Mouse (Mus musculus): Measurements from ENCODE around the gene Lmntd1.

Lmntd1 gene

DNA sequence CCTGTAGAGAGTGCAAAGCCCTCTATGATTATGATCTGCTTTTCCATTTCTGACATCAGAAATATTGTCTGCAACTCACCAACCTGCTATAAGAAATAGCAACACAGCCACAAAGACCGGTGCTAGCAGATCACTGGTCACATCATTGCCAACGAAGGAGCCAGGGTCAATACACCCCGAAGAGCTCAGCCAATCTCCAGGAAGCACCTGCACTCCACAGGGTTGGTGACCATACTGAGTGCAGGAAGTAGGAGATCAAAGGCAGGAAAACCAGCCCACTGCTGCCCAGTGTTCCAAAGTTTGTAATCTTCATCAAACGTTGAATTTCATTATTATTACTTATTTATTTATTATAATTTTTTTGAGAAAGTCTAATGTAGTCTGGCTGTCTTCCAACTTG is 9.5 kb downstream of the Lmntd1 start:
- DNase-seq (ENCODE audit: low read depth, low spot score) = no peak

DNA sequence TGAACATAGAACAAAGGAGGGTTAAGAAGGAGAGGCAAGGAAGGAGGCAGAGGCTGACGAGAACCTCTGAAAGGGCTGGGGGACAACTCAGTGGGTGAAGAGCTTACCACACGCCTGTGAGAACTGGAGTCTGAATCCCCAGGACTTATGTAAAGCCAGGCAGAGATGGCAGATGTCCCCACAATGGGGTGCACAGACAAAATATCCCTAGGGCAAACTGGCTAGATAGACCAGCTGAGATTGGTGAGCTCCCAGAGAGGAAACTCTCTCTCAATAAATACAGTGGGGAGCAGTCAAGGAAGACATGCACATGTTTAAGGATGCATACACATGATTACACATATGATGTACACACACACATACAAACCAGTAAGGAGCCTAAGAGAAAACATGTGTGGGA is 10.0 kb downstream of the Lmntd1 start:
- no peak for DNase-seq (ENCODE audit: low read depth, low spot score)

DNA sequence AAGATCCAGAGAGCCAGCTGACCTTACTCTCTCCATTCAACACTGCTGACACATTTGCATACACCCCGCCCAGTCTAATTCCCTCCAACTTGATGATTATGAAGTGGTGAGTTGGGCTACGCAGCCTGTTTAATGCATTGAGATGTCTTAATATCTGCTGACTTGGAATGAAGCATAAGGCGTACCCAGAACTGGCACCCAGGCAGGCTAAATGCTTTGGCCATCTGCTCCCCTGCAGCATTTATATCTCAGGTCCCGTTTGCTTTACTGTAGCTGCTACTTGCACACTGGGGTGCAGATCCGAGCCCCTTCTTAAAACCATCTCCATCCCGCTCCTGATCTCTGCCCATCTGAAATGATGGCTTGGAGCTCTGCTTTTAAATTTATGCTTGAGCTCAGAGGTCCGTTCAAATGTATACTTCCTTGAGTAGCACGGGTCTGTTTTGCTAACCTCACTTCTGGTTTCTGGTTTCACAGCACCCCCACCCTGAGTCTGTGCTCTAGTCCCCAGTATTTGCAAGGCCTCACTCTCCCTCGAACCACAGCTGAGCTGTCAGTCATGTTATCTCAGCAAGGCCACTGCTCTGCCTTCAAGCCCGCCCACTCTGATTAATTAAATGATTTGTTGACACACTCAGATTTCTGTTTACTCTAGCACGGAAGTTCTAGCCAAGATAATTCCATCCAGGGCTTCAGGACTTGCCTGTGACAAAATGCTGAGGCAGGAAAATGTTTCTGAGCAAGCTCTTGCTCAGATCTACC is 15.1 kb downstream of the Lmntd1 start:
- DNase-seq (ENCODE audit: low read depth, low spot score) = peak; percentile 5

DNA sequence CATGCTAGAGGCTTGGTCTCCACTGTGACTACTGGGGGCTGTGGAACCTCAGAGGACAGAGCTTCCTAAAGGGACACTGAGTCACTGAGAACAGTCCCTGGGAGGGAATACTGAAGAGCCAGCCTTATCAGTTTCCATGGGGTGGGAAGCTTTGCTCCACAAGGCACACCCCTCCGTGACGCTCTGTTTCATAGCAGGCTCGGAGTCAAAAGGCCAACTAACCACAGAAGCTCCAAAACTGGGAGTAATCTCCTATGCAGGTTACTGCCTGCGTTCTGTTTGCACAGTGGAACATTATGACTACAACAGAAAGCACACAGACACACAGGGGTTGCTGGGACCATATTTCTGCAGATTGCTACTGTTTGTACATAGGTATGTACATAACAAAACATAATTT is 18.2 kb downstream of the Lmntd1 start:
- no peak for DNase-seq (ENCODE audit: low read depth, low spot score)

DNA sequence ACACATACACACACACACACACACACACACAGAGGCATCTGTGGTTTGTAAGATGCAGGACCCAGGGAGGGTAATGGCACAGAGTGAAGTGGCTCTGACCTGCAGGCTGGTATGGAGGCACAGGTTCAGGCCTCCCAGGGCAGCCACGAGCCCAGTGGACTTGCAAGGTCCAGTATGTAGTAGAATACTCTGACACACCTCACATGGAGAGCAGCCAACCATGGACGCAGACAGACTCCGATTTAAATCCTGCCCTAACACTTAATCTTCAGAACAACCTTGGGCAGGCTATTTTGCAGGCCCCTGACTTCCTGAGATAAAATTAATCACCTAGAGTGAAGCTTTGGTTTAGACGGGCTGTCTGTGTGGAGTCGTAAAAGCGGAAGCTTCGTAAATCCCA is 20.1 kb downstream of the Lmntd1 start:
- DNase-seq (ENCODE audit: low read depth, low spot score) = no peak

DNA sequence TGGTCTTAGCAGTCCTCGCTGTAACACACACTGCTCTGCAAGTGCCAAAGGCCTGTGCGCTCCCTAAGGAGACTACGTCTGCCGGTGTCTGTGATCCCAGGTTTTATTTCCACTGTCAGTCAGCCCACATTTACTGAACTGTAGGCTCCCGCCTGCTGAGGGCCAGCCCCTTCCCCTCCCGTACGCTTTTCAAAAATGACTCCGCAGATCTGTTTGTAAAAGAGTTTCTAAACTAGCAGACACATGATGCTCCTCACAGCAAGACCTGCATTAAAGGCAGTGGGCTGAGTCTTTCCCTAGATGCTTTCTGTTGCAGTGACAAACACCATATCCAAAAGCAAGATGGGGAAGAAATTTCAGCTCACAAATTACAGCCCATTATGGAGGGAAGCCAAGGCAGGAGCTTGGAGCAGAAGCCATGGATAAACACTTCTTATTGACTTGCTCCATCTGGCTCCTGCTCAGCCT is 21.6 kb downstream of the Lmntd1 start:
- no peak for DNase-seq (ENCODE audit: low read depth, low spot score)

DNA sequence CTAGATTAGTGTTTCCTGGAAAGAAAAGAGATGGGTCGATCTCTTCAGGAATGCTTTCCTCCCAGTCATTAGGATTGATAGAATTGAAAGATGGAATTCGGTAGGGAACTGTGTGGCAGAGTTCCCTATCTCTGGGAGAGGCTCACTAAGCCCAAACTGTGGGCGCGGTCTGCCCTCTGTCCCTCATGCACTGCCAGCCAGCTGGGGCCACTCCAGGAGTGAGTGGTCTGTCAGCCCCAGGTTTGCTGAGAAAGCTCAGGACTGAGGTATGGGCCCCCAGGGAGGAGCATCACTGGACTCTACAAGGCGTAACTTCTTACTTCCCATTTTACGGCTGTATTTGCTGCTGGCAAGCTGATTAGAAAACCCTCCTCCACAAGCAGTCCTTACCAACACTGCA is 22.1 kb downstream of the Lmntd1 start:
- DNase-seq (ENCODE audit: low read depth, low spot score) = no peak

DNA sequence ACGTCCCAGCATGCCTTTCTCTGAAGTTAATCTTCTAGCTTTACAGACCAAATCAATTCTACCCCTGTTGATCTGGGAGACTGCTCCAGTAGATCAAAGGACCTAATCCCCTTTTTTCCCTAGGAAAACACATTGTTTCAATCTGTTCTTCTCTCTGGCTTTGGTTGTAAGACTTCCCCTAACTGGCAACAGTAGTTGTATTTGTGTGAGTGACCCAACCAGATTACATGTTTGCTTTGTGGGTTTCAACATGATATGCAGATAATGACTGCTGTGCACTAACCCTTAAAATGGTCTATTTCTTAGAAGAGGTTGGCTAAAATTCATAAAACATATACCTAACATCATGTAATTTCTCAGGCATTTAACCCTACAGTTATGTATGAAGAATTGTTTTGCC is 22.5 kb downstream of the Lmntd1 start:
- no peak for DNase-seq (ENCODE audit: low read depth, low spot score)

DNA sequence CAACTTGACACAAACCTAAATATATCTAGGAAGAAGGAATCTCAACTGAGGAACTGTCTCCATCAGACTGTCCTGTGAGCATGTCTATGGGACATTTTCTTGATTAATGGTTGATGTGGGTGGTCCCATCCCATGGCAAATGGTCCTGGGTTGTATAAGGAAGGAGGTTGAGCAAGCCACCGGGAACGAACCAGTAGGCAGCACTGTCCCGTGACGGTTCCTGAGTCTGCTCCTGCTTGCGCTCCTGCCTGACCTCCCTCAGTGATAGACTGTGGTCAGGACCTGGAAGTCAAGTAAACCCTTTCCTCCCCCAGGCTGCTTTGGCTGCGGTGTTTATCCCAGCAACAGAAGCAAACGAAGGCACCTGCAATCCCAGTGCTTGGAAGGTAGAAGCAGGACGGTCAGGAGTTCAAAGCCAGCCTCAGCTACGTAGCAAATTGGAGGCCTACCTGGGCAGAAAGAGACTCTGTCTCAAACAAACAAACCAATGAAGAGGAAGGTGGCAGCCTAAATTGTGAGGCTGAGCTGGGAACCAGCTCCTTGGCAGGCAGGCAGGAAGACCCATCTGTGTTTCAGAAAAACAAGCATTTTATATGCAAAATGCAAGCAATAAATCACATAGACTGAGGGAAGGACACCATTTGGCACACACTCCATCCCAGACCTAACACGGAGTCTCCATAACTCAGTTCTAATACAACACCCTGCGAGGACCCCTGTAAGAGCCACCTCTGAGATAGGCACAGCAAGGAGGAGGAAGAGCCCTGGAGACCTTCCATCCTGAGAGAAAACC is 23.4 kb downstream of the Lmntd1 start:
- DNase-seq (ENCODE audit: low read depth, low spot score) = no peak

DNA sequence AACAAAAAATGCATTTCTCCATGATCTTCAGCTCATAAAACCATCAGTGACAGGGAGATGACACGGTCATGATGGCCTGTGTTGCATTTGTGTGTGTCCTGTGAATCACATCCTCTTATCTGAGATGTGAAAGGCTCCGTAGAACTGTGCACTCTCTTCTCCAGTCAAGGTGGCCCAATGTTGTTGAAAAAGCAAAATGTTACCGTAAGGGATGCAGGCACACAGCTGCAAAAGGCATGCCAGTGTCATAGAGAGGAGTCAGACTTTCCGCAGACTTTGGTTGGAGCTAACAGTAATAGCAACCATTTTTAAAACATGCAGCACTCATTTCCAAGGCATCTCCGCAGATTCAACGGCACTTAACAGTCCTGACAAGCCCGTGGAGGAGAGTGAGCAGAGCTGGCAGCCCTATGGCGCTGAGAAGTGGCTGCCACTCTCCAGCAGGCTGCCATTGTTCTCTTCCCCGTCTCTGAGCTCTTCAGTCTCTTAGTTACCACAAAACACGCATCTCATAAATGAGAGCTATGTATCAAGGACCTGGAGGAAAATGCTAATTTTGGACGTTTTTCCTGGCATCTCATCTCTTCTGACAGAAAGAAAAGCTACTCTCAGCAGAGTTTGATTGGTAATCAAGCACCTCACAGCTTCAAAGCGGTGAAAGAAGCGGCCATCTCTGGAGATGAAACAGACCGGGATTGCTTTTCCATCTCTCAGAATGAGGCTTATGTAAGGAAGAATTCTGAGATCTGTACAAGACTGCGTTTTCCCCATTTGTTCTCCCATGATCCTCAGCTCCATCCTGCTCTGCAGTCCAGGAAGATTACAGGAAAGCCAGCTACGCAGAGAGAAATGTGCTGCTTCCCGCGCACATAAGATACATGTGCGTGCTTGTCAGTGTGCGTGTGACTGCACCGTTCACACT is 28.8 kb downstream of the Lmntd1 start:
- DNase-seq (ENCODE audit: low read depth, low spot score) = no peak

DNA sequence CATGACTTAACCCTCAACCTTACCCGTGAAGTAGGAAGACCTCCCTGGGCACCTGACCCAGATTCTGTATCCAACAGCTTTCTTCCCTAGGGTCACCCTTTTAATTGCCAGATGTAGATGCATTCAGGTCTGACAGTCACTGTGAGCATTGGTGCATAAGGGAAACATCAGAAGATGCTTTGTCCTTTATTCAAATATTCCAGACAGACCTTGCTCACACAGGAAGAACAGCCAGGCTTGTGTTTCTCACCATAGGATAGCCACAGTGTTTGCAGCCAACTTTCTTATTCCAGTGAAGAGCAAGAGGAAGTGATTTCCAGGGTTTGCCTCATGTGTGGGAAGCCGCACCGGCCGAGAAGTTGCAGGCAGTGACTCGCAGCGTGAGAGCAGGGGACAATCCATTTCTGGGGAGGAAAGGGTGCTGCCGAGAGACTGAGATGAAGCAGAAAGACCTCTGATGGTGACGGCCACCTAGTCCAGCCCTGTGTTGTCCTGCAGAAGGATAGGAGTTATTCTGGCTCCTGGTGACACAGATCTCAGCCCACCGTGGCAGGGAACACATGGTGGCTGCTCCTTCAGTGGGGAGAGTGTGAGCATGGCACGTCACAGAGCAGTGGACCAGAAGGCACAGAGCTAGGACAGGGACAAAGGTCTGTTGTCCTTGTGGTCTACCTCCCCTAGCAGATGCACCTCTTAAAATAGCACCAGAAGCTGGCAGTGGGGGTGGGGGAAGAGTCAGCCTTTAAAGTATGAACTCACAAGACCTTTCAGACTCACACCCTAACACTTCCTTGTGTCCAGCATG is 32.6 kb downstream of the Lmntd1 start:
- DNase-seq (ENCODE audit: low read depth, low spot score) = no peak

DNA sequence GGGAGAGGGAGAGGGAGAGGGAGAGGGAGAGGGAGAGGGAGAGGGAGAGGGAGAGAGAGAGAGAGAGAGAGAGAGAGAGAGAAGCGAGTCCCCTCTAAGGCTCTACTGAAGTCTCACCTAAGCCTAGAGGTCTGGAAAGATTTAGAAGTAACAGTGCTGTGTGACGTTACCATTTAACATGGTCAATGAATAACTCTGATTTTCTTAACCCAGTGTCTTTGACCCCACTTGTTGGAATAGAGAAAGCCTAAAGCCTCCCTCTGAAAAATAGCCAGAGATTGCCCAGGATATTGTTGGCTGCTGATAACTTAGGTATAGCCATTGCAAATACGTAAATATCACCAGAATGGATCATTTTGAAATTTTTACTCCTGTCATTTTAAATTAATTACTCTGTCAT is 34.4 kb downstream of the Lmntd1 start:
- no peak for DNase-seq (ENCODE audit: low read depth, low spot score)

DNA sequence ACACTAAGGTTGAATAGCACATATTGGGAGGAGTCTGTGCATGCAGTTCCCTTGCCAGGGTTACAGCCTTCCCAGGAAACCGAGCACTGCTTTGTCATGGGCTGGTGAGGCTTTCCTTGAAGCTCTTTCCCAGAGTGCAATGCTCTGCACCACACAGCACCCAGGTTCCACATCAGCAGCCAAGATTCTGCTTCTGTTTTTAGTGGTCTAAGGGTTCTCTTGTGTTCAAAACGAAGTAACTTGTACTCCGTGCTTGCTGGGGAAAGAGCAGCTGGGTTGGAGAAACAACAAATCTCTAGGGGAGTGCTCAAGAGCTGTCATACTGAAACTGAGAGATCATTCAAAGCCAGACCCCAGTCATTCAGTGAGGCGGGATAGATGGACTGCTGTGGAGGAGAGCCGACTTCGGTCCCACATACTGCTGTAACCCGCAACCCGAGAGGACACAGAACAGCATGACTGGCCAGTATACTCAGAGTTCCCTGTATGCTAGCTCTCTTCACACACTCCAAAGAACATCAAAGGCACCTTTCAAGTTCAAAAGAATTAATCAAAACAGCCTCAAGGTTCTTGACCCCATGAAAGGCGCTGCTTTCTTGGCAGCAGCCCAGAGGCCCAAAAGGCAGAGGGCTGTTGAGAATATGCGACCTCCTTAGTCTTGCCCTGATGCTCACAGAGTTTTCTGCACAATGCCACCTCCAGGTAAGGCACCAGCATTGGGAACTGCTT is 35.5 kb downstream of the Lmntd1 start:
- no peak for DNase-seq (ENCODE audit: low read depth, low spot score)

DNA sequence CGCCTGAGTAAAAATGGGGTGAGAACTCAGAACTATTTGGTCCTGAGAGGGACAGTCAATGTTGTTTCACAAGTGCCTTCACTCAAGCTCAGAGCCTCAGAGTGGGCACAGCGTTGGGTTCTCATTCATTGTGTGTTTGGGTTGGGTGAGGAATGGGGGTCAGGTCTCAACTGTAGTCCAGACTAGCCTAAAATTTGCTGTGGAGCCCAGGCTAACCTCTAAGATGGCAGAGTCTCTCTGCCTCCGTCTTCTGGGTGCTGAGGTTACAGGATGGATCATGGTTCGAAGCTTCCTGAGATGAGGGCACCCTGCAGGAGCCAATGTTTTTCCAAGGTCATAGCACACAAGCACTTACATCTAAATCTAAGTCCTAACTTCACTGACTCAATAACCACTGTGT is 37.4 kb downstream of the Lmntd1 start:
- no peak for DNase-seq (ENCODE audit: low read depth, low spot score)

DNA sequence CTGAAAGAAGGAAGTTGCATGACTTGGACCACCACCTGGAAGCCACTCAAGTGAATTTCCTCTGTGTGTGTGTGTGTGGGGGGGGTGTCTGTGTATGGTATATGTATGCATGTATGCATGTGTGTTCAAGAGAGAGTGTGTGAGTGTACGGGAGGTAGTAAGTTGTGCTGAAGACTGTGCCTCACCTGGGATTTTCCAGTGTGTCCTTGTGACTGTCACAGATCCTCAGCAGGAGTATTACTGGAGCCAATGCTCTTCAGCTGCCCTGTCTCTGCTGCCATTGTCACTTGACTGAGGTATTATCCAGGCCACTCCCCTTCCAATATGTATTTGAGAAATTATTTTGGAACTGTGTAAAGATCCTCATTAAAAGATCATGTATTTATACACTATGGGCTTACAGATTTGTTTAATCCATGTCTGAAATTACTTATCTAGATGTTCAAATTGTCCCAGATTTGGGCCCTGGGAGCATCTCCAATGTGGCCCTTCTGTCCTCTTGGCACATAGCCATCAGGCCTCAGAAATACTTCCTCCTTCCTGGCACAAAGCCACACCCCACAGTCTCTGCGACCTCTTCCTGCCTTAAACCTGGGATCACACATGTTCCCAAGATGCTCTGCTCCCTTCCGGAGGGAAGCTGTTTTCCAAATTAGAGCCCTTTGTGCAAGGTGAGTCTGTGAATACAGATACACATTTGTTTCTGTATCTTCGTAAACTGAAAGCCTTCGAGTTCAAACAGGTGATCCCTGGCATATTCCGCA is 40.7 kb downstream of the Lmntd1 start:
- no peak for DNase-seq (ENCODE audit: low read depth, low spot score)

DNA sequence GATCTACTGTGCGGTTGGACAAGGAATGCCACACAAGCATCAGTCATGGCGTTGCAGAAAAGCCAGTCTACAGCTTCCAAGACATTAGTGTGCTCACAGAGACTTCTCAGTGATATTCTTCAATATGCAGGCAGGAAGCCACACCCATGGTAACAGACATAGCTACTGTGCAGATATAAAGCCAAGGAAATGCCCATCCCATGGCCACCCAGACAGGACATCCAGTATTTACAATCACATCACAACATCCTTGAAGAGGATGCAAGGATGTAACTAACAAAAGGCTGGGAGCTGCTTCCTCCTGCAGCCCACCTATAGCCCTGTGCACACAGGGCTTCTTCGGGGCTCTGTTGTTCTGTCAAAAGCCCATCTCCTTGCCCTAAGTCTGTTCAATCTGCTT is 45.4 kb downstream of the Lmntd1 start:
- DNase-seq (ENCODE audit: low read depth, low spot score) = no peak

DNA sequence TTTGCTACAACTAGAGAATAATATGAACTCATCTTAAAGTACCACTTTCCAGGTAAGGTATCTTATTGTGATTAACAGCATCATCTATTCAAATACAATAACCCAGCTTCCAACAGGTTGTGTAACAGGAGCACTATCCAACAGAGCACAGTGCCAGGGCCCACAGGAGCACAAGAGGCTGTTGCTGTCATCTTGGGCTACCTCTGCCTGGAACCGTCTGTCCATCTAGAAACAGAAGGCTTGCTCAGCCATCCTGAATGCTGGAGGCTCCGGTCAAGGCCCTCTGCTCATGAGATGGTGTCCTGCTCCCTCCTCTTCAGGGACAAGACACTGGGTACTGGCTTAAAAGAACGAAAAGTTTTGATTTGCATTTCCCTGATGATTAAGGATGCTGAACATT is 46.3 kb downstream of the Lmntd1 start:
- DNase-seq (ENCODE audit: low read depth, low spot score) = no peak

DNA sequence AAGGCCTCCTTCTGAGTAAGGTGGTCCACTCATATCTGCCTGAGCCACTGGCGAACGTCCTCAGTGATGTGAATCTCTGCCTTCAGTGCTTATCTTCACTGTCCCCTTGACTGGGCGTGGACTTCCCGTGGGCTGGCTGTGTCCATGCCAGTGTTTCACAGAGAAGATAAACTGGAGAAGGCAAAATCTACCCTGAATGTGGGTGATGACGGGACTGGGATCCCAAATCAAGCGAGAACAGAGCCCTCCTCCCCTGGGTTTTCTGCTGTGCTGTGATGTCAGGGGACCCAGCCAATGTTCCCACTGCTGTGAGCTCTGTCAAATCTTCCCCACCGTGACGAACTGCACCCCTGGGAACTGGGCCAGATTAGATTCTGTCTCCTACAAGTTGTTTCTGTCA is 46.8 kb downstream of the Lmntd1 start:
- no peak for DNase-seq (ENCODE audit: low read depth, low spot score)

DNA sequence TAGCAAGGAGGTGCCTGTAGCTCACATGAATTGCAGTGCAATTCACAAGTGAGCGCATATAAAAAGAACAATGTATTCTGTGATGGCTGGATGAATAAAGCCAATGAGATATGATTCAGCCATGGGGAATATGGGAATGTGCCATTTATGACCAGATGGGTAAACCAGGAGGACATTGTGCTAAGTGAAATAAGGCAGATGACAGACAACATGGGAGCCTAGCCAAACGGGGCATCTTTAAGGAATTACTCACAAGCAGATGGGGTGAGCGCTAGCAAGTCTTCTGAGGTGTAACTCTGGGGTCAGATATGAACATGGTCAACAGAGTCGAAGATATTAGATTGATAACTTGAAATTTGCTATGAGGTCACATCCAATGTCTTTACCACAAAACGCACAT is 48.5 kb downstream of the Lmntd1 start:
- no peak for DNase-seq (ENCODE audit: low read depth, low spot score)

DNA sequence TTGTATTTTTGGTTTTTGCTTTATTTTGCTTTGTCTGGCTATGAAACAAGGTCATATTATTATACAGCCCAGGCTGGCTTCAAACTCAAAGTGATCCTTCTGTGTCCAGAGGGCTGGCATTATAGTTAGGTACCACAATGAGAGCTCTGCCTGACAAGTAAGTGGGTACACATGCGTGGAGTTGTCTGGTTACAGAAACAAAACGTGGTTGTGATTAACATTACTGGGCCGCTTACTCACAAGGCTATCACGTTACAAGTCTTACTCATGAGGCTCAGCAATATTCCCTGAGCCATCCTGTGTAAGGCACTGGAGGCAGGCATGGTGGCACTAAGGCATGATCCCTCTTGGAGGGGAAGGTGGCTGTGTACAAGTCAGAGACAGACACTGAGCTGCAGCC is 49.4 kb downstream of the Lmntd1 start:
- no peak for DNase-seq (ENCODE audit: low read depth, low spot score)
